Mouse (Mus musculus) adrenal gland (tissue): ENCODE results near the gene Vmn2r17.

ENCODE experiments used
- intact Hi-C: fragments of 180-260 bp; cut with DNase I; formaldehyde crosslinking; loops from one replicate; pipeline ENCODE4 v1.15.1; 2025
- long read RNA-seq, 2 experiments: library from polyadenylated mRNA; unstranded; transcript quantifications; one replicate each; pipeline ENCODE4 v2.0.0; 2020; ENCODE audit warnings: borderline replicate concordance in 1 of 2; ENCODE audit not compliant: insufficient replicate concordance in 1 of 2

Vmn2r17 gene
- long read RNA-seq, experiment 1 = 0 reads
- long read RNA-seq, experiment 2 = 0 reads

- intact Hi-C loops = no loop called here
Measured at GRCm38 (mm10) chr5:109419388-109419787, at the start of gene Vmn2r17. Vmn2r17 (plus strand) TSS chr5:109419688.

GRCm38 (mm10) chr5:109466576-109467506 lies 47.4 kb downstream of the Vmn2r17 start:
- intact Hi-C loops = no loop called here

- intact Hi-C loops = loop anchor here (5.0 kb wide), 2 partner anchors 91 to 136 kb away; no protein-coding TSS in a partner anchor
Measured at GRCm38 (mm10) chr5:109506729-109507128, 87.2 kb downstream of the Vmn2r17 start.
